Mouse (Mus musculus) T-cell, adult 66 days (primary cell): ENCODE results near the gene Scamp5. TPM values are rescaled to one million over a fixed set of nuclear protein-coding genes. Genes with fewer than 3 reads are reported as not detected.

Experiments
- total RNA-seq, 2 experiments: library from RNA; stranded (reverse); gene quantifications; 3 replicates in 1 of 2; 4 replicates in 1 of 2; pipeline ENCODE4 v1.2.4; 2023

Scamp5 gene
- under 1 TPM in 1 of 2 experiments, not detected in 1; 0.47 TPM for total RNA-seq

DNA sequence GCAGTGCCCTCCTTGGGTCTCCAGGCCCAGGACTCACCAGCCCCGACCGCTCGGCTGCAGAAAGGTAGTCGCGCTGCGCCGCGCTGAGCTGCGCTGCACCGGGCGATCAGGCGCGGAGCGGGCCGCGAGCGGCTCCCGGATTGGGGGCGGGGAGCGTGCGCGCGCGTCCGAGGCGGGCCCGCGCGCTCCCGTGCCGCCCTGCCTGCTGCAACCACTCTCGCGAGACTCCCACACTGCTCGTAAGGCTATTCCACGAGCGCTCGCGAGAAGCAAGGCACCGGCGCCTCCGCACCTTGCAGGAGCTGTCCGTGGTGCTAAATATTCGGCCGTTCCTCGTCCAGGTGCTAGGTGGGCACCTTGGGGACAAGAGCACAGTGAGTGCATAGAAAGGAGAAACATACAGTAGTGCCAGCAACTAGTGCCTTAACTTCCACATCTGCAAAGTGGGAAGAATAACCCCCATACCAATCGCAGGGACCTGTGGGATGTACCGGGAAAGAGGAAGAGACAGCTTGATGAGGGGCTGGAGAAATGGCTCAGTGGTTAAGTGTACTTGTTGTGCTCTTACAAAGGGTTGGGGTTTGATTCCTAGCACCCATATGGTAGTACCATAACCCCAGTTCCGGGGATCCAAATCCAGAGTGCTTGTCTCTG is at the start of gene Scamp5:
Scamp5 (minus strand) TSS at position 165 of the 654 bp plus-strand sequence.

DNA sequence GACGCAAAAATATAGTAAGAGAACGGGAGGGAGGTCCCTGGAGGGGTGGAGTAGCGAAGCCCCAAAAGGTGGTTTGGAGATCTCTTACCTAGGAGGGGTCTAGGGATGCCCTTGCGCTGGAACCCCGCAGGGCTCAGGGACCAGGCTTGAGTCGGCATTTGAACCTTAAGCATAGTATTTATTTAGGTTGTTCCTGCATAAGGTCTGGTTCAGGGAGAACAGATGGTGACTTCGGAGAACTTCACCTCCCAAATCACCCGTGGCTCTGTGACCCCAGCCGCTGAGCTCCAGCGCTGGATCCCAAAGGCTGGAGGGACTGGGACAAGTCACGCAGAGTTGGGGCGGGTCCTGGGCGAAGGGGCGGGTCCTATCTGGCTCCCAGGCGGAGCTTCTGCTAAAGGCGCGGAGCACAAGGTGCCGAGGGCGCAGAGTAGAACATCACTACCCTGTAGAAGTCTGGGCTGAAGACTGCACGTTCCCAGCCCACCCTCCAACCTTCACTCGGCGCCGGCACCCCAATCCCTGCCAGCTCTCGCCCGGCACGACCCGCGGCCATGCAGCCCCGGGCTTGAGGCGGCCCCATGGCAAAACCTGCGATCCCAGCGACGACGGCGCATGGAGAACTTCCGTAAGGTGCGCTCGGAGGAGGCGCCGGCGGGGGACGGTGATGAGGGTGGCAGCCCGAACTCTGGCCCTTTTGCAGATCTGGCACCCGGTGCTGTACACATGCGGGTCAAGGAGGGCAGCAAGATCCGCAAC is 35.9 kb upstream of the Scamp5 start, which contains the start of gene Rpp25:
Rpp25 (plus strand) TSS at position 405 of the 759 bp plus-strand sequence.

DNA sequence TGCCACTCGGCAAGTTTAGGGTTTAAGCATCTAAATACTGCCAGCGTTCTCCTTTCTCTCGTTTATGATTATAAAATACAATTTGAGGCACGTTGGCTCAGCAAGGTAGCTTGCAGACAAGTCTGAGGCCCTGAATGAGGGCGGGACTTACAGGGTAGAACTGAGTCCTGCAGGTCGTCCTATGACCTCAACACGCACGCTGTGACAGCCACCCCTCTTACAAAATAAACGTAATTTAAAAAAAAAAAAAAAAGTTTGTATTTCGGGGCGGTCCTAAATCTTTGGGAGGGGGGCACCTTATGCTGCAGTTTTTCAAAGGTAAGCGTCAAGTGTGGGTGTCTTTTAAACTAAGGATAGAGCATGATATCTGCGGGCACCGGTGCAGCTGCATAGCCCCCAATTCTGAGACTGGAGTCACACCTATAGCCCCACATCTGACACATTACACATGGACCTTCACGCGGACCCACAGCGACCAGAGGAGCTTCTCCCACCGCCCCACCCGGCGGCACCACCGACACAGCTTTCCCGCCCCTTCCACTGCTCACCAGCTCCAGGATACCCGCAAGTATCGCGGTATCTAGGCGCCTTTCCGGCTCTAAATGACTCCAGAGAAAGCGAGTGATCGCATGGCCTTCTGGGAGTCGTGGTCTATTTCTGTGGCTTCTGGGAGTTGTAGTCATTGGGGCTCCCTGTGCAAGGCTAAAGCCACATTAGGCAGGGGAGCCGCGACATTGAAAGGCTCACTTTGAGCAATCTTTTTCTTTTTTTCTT is 28.2 kb downstream of the Scamp5 start, which contains the start of gene Ppcdc:
Ppcdc (minus strand) TSS at position 603 of the 774 bp plus-strand sequence.

Other genes with a start within 250 kb of the Scamp5 start
- gene Trcg1, start 231.5 kb downstream of the Scamp5 start, total RNA-seq, result not detected
- gene 1700017B05Rik, start 205.4 kb downstream of the Scamp5 start, total RNA-seq, result 10 to 100 TPM; 67.7 to 73.0 TPM
- gene Ppcdc, start 27.9 kb downstream of the Scamp5 start, total RNA-seq, result 10 to 100 TPM; 54.9 to 63.1 TPM
- gene Rpp25, start 36.0 kb upstream of the Scamp5 start, total RNA-seq, result not detected
- gene Cox5a, start 53.2 kb upstream of the Scamp5 start, total RNA-seq, result 100 to 1,000 TPM in 1 of 2 experiments, 10 to 100 TPM in 1; 87.5 to 109 TPM
- gene Fam219b, start 69.5 kb upstream of the Scamp5 start, total RNA-seq, result 10 to 100 TPM; 17.1 to 19.7 TPM
- gene Mpi, start 84.7 kb upstream of the Scamp5 start, total RNA-seq, result 10 to 100 TPM; 11.5 to 15.4 TPM
- gene Scamp2, start 92.9 kb upstream of the Scamp5 start, total RNA-seq, result 10 to 100 TPM; 57.5 to 62.3 TPM
- 10 to 100 TPM; 75.2 to 79.6 TPM for gene Ulk3, start 121.4 kb upstream of the Scamp5 start, total RNA-seq
- gene Cplx3, start 138.2 kb upstream of the Scamp5 start, total RNA-seq, result under 1 TPM; 0.38 to 0.50 TPM
- gene Lman1l, start 152.7 kb upstream of the Scamp5 start, total RNA-seq, result 1 to 10 TPM; 1.8 to 4.1 TPM
- 100 to 1,000 TPM; 332 to 355 TPM for gene Csk, start 185.6 kb upstream of the Scamp5 start, total RNA-seq
- gene Cyp1a2, start 215.6 kb upstream of the Scamp5 start, total RNA-seq, result not detected
- under 1 TPM in 1 of 2 experiments, not detected in 1; 0.20 TPM for gene Cyp1a1, start 219.9 kb upstream of the Scamp5 start, total RNA-seq
- 10 to 100 TPM; 22.4 to 22.9 TPM for gene Edc3, start 240.5 kb upstream of the Scamp5 start, total RNA-seq